Mouse (Mus musculus): ENCODE data around the gene Tmem218. TPM values are rescaled to one million over a fixed set of nuclear protein-coding genes. Genes with fewer than 3 reads are reported as not detected.

The Tmem218 gene
- 1.8 to 2.6 TPM (median 2.2 TPM) in 4 replicates for total RNA-seq (2023)

DNA sequence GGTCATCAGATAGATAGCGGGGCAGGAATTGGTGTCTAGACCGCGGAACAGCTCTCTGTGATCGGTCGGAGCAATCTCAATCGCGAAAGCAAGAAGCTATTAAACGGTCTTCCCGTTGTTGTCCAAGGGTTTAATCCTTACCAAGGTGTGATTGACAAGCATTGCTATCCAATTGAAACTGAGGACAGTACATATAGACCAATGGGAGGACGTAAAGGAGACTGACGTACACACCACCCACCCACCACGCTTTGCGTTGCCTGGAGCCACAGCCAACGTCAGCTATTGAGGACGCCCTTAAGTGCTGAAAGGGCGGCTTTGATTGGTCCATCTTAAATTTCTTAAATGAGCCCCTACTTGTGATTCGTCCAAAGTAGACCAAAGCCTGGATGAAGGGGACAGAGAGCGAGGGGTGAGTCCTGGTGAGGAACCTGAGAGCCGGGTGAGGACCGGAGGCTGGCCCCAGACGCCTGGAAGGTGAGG lies at the start of gene Tmem218:
Gene Tmem218, plus strand, starts transcription at position 295 of the 483 bp plus-strand sequence.

DNA sequence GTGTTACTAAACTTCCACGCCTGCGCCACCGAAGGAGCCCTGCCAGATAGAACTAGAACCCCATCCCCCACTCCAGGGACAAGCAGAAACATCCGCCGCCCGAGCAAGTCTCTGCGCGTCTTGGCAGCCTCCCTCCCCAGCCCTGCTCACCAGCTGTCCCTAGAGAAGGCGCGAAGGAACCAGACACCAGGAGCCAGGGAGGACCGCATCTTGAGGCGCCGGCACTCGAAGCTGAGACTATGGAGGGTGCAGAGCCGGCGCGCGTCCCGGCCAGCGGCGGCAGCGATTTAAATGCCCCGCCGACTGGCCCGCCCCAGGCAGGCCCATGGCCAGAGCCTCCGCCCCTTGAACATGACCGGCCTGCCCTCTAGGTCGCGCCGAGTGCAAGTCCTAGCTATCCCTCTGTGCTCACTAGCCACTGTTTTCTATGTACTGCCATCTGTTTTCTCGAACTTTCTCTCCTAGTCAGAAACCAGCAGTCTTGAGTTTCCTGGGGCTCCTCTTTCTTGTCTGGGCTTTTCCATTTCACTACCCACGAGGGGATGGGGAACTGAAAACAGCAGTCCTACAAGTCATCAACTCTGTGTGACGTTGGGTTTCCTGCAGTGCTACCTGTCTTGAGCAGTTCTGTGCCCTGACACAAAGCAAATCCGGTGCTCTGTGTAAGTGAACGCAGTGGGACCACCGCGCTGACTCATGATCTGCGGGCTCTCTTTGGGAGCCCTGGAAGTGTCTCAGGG lies 47.3 kb downstream of the Tmem218 start, which contains the start of gene Slc37a2:
Gene Slc37a2, minus strand, starts transcription at position 590 of the 740 bp plus-strand sequence.

Other genes starting within 250 kb of the Tmem218 start
- gene Pknox2, start 60.8 kb upstream of the Tmem218 start, total RNA-seq (2023), result not detected in 4 replicates
- 22.4 to 25.9 TPM (median 23.8 TPM) in 4 replicates for gene Slc37a2, start 47.5 kb downstream of the Tmem218 start, total RNA-seq (2023)
- 14.1 to 17.7 TPM (median 15.0 TPM) in 4 replicates for gene Ccdc15, start 140.2 kb downstream of the Tmem218 start, total RNA-seq (2023)
- not detected in 4 replicates for gene Hepacam, start 159.1 kb downstream of the Tmem218 start, total RNA-seq (2023)
- gene Robo4, start 193.7 kb downstream of the Tmem218 start, total RNA-seq (2023), result not detected in 4 replicates
- not detected in 4 replicates for gene Robo3, start 225.0 kb downstream of the Tmem218 start, total RNA-seq (2023)

Data from B cell, adult 62 days (primary cell).